Mouse (Mus musculus): ENCODE measurements around the gene Prph. TPM values are rescaled to one million over a fixed set of nuclear protein-coding genes. Genes with fewer than 3 reads are reported as not detected.

Prph gene
- polyA plus RNA-seq, 1 experiment from 2014 or later: 3.2 TPM

DNA sequence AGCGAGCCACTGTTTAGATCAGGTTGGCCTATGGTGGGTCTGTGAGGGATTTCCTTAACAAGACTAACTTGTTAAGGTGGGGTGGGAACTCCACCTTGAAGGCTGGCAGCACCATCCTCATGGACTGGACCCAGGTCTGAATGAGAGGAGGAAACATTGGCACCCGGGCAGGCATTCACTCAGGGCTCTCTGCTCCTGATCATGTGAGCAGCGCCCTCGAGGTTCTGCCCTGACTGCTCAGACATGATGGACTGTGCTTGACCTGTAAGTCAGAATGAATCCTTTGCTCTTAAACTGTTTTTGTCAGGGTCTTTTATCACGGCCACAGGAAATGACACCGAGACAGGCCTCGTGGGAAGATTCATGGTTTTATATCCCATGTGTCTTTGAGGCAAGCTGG lies 50.3 kb downstream of the Prph start:
- no peak for ATAC-seq (ENCODE audit: insufficient number of reproducible peaks, insufficient read depth, low FRiP score, low read depth)
- WGBS: 72% methylated on average over 7 of the region's 7 CpGs
- Histone ChIP-seq H3K4me2 (ENCODE audit: low read length) (no peak overlapping the region), H3K4me1 (ENCODE audit: control insufficient read depth in 2 of 2, insufficient read depth in 2 of 2, low read length in 2 of 2) (no peaks in the 10 kb centered on the region), H3K4me3 (ENCODE audit: control insufficient read depth in 1 of 2, insufficient read depth in 1 of 2, low read depth in 1 of 2, low read length in 2 of 2) (no peak overlapping the region), H3K9me3 (ENCODE audit: control insufficient read depth, low read length) (0 out of 2 replicates have a peak, but pooled peaks cover 3% of the 10 kb centered on the region), H3K27me3 (ENCODE audit: control insufficient read depth, insufficient read depth, low read length) (no peaks in the 10 kb centered on the region), H3K27ac (replicated peaks in 1 of 2; ENCODE audit: control insufficient read depth in 1 of 2, insufficient read depth in 1 of 2, low read depth in 2 of 2, low read length in 2 of 2) (no peak overlapping the region), H3K36me3 (ENCODE audit: control insufficient read depth, insufficient read depth, low read length) (no peaks in the 10 kb centered on the region), H3K9ac (ENCODE audit: low read length) (no peak overlapping the region)

DNA sequence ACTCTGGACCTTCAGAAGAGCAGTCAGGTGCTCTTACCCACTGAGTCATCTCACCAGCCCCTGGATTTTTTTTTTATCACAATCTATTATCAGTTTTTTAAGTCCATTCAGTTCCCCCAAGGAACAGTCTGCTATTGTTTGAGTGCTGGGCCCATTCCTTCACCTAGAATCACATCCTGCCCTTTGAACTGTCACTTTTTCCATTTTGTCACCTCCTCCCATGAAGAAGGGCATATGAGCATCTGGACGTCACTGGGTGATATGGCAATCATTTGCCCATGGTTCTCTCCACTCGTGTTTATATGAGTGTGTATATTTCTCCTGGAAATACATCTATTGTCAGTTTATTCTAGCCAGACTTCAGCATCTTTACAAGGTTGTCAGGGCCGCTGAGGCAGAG lies 52.9 kb downstream of the Prph start:
- no peaks in the 10 kb centered on the region for H3K27me3 ChIP-seq (ENCODE audit: control insufficient read depth, insufficient read depth, low read length)
- ATAC-seq (ENCODE audit: insufficient number of reproducible peaks, insufficient read depth, low FRiP score, low read depth): no peak
- no peak overlapping the region for H3K4me2 ChIP-seq (ENCODE audit: low read length)
- H3K9ac ChIP-seq (ENCODE audit: low read length): no peak overlapping the region
- 0 out of 2 replicates have a peak, but pooled peaks cover 3% of the 10 kb centered on the region for H3K9me3 ChIP-seq (ENCODE audit: control insufficient read depth, low read length)
- H3K27ac ChIP-seq (replicated peaks in 1 of 2; ENCODE audit: control insufficient read depth in 1 of 2, insufficient read depth in 1 of 2, low read depth in 2 of 2, low read length in 2 of 2): no peak overlapping the region
- 66% methylated on average over 3 of the region's 3 CpGs for WGBS
- H3K4me3 ChIP-seq (ENCODE audit: control insufficient read depth in 1 of 2, insufficient read depth in 1 of 2, low read depth in 1 of 2, low read length in 2 of 2): no peak overlapping the region
- H3K36me3 ChIP-seq (ENCODE audit: control insufficient read depth, insufficient read depth, low read length): no peaks in the 10 kb centered on the region
- H3K4me1 ChIP-seq (ENCODE audit: control insufficient read depth in 2 of 2, insufficient read depth in 2 of 2, low read length in 2 of 2): no peaks in the 10 kb centered on the region

Small RNAs within 50 kb of the gene (microRNA-seq; reads per million reads assigned to microRNA genes)
- 1.7 reads per million for gene Mir6960

Other genes with a start within 250 kb of the Prph start
- 0.22 and 0.51 TPM in 2 replicates for gene Ddn, start 245.7 kb upstream of the Prph start, polyA plus RNA-seq (2014; fragmentation: Nextera tagmentation; extraction: Ambion mirVana)
- gene Prkag1, start 223.7 kb upstream of the Prph start, polyA plus RNA-seq (2014; fragmentation: Nextera tagmentation; extraction: Ambion mirVana): 82.0 and 85.5 TPM in 2 replicates
- gene Kmt2d, start 184.0 kb upstream of the Prph start, polyA plus RNA-seq (2014; fragmentation: Nextera tagmentation; extraction: Ambion mirVana): 12.7 and 13.0 TPM in 2 replicates
- 4.0 and 4.9 TPM in 2 replicates for gene Rhebl1, start 160.6 kb upstream of the Prph start, polyA plus RNA-seq (2014; fragmentation: Nextera tagmentation; extraction: Ambion mirVana)
- gene Dhh, start 156.6 kb upstream of the Prph start, polyA plus RNA-seq (2014; fragmentation: Nextera tagmentation; extraction: Ambion mirVana): 0.93 and 1.1 TPM in 2 replicates
- gene Lmbr1l, start 136.9 kb upstream of the Prph start, polyA plus RNA-seq (2014; fragmentation: Nextera tagmentation; extraction: Ambion mirVana): 3.5 and 5.7 TPM in 2 replicates
- 1,494 and 1,560 TPM in 2 replicates for gene Tuba1b, start 120.6 kb upstream of the Prph start, polyA plus RNA-seq (2014; fragmentation: Nextera tagmentation; extraction: Ambion mirVana)
- not detected in 2 replicates for gene Gm49450, start 101.6 kb upstream of the Prph start, polyA plus RNA-seq (2014; fragmentation: Nextera tagmentation; extraction: Ambion mirVana)
- 790 and 917 TPM in 2 replicates for gene Tuba1a, start 101.5 kb upstream of the Prph start, polyA plus RNA-seq (2014; fragmentation: Nextera tagmentation; extraction: Ambion mirVana)
- 143 and 146 TPM in 2 replicates for gene Tuba1c, start 25.3 kb upstream of the Prph start, polyA plus RNA-seq (2014; fragmentation: Nextera tagmentation; extraction: Ambion mirVana)
- gene Troap, start 19.4 kb downstream of the Prph start, polyA plus RNA-seq (2014; fragmentation: Nextera tagmentation; extraction: Ambion mirVana): 14.8 and 16.5 TPM in 2 replicates
- 0.27 and 0.41 TPM in 2 replicates for gene C1ql4, start 32.6 kb downstream of the Prph start, polyA plus RNA-seq (2014; fragmentation: Nextera tagmentation; extraction: Ambion mirVana)
- 0.93 and 1.3 TPM in 2 replicates for gene Dnajc22, start 38.0 kb downstream of the Prph start, polyA plus RNA-seq (2014; fragmentation: Nextera tagmentation; extraction: Ambion mirVana)
- 34.8 and 35.9 TPM in 2 replicates for gene Spats2, start 70.7 kb downstream of the Prph start, polyA plus RNA-seq (2014; fragmentation: Nextera tagmentation; extraction: Ambion mirVana)
- gene Kcnh3, start 169.7 kb downstream of the Prph start, polyA plus RNA-seq (2014; fragmentation: Nextera tagmentation; extraction: Ambion mirVana): 0.12 TPM in 1 of 2 replicates, not detected in the other
- gene Mcrs1, start 196.8 kb downstream of the Prph start, polyA plus RNA-seq (2014; fragmentation: Nextera tagmentation; extraction: Ambion mirVana): 167 and 173 TPM in 2 replicates
- 31.2 and 38.0 TPM in 2 replicates for gene Prpf40b, start 239.9 kb downstream of the Prph start, polyA plus RNA-seq (2014; fragmentation: Nextera tagmentation; extraction: Ambion mirVana)
- gene Fam186b, start 240.7 kb downstream of the Prph start, polyA plus RNA-seq (2014; fragmentation: Nextera tagmentation; extraction: Ambion mirVana): 0.36 TPM in 1 of 2 replicates, not detected in the other

All from heart, embryonic 14.5 days (tissue).